Mouse (Mus musculus) liver, postnatal 0 days (tissue): ENCODE measurements around the gene Idua. TPM values are rescaled to one million over a fixed set of nuclear protein-coding genes. Genes with fewer than 3 reads are reported as not detected.

ENCODE experiments used
- ATAC-seq: fragments of 200-750 bp; cut with Nextera tagmentation; 2 replicates; pipeline ENCODE4 v1.8.0; 2017; ENCODE audit warnings: mild to moderate bottlenecking, moderate library complexity
- DNase-seq: peaks from one replicate; pipeline ENCODE4 v3.0.0-alpha.2; 2016
- H3K27ac ChIP-seq: fragments of 300-500 bp; sonication (generic); 2 replicates; pipeline ENCODE4 v1.5.1; 2014; ENCODE audit warnings: antibody characterized with exemption, moderate library complexity, mild to moderate bottlenecking, low read depth
- H3K27me3 ChIP-seq: fragments of 300-500 bp; sonication (generic); 2 replicates; pipeline ENCODE4 v1.6.1; 2014; ENCODE audit warnings: low read length, control low read depth, mixed read lengths; ENCODE audit not compliant: insufficient read depth
- H3K36me3 ChIP-seq: fragments of 300-500 bp; sonication (generic); replicated peaks from 2 replicates; pipeline ENCODE4 v1.6.1; 2014; ENCODE audit warnings: mild to moderate bottlenecking, control low read depth, low read length, moderate library complexity, mixed read lengths; ENCODE audit not compliant: insufficient read depth
- H3K4me1 ChIP-seq: fragments of 300-500 bp; sonication (generic); 2 replicates; pipeline ENCODE4 v1.6.1; 2014; ENCODE audit warnings: antibody characterized with exemption, mild to moderate bottlenecking, control low read depth; ENCODE audit not compliant: insufficient read depth
- H3K4me2 ChIP-seq: fragments of 300-500 bp; sonication (generic); 2 replicates; pipeline ENCODE4 v1.6.1; 2014; ENCODE audit warnings: low read depth, mild to moderate bottlenecking, low read length, moderate library complexity, mixed read lengths
- H3K4me3 ChIP-seq: fragments of 300-500 bp; sonication (generic); 2 replicates; pipeline ENCODE4 v1.5.1; 2014; ENCODE audit warnings: low read depth, low read length
- H3K9ac ChIP-seq: fragments of 300-500 bp; sonication (generic); replicated peaks from 2 replicates; pipeline ENCODE4 v1.6.1; 2014; ENCODE audit warnings: mild to moderate bottlenecking, moderate library complexity
- H3K9me3 ChIP-seq: fragments of 300-500 bp; sonication (generic); 2 replicates; pipeline ENCODE4 v1.6.1; 2016; ENCODE audit warnings: mild to moderate bottlenecking, control low read depth, low read length, mixed read lengths
- CTCF ChIP-seq: sonication (generic); IDR thresholded peaks from 2 replicates; pipeline ENCODE4 v1.5.1; 2016; ENCODE audit warnings: antibody characterized with exemption, low read depth
- EP300 ChIP-seq: IDR thresholded peaks from 2 replicates; pipeline ENCODE4 v1.6.1; 2016; ENCODE audit warnings: antibody characterized with exemption, low read depth, mild to moderate bottlenecking
- WGBS: fragments of 180-500 bp; shearing (Covaris S2); extraction: QIAGEN DNeasy Blood & Tissue Kit; methylation state at CpG from one replicate; pipeline ENCODE4 v1.1.7; 2014; ENCODE audit not compliant: insufficient replicate concordance; 5-methylcytosine and 5-hydroxymethylcytosine counted together
- polyA plus RNA-seq: library from polyadenylated mRNA; unstranded; fragments of >200 nt; fragmentation: Nextera tagmentation; extraction: Ambion mirVana; gene quantifications from 2 replicates; pipeline ENCODE4 v1.2.1, GENCODE M21; 2015

The Idua gene
- polyA plus RNA-seq, 1 experiment from 2014 or later: 3.9 TPM

- 87% methylated on average over 1 of the region's 1 CpGs for WGBS
- H3K9ac ChIP-seq: no peak overlapping the region
- no peak for DNase-seq
Measured at GRCm38 (mm10) chr5:108658611-108659010, 1.5 kb upstream of the Idua start.

GRCm38 (mm10) chr5:108660632-108661268 is 619 bp downstream of the Idua start:
- peak; percentile 95 for DNase-seq
- TF ChIP-seq CTCF: no peak

More at GRCm38 (mm10) chr5:108658611-108659010, 1.5 kb upstream of the Idua start:
- Histone ChIP-seq H3K36me3 (peaks cover 36% of the 10 kb centered on the region), H3K4me3 (no peak overlapping the region), H3K27ac (no peak overlapping the region), H3K4me1 (peaks cover 18% of the 10 kb centered on the region), H3K9me3 (no peaks in the 10 kb centered on the region), H3K27me3 (no peaks in the 10 kb centered on the region), H3K4me2 (no peak overlapping the region)
- TF ChIP-seq EP300 (no peak), CTCF (no peak)
- ATAC-seq: no peak

GRCm38 (mm10) chr5:108662772-108663171 is 2.6 kb downstream of the Idua start:
- H3K36me3 ChIP-seq: peaks cover 3% of the 10 kb centered on the region; the same call in 1 of the 2 replicates
- H3K4me2 ChIP-seq: no peak overlapping the region
- ATAC-seq (no peak), DNase-seq (no peak)
- H3K9me3 ChIP-seq: no peaks in the 10 kb centered on the region
- TF ChIP-seq EP300 (no peak), CTCF (no peak)
- WGBS: 76% methylated on average over 4 of the region's 4 CpGs
- H3K4me1 ChIP-seq: peaks cover 18% of the 10 kb centered on the region
- no peak overlapping the region for H3K9ac ChIP-seq
- H3K27me3 ChIP-seq: no peaks in the 10 kb centered on the region
- H3K27ac ChIP-seq: no peak overlapping the region
- H3K4me3 ChIP-seq: no peak overlapping the region

More at GRCm38 (mm10) chr5:108660632-108661268, 619 bp downstream of the Idua start:
- peaks cover 15% of the 10 kb centered on the region; the same call in 1 of the 2 replicates for H3K36me3 ChIP-seq
- H3K9me3 ChIP-seq: no peaks in the 10 kb centered on the region
- H3K4me2 ChIP-seq: peak overlapping the region; percentile 98
- peak overlapping the region; percentile 83 for H3K27ac ChIP-seq
- peak; percentile 98 for ATAC-seq
- H3K9ac ChIP-seq: peak overlapping the region; percentile 92
- 18% methylated on average over 35 of the region's 36 CpGs for WGBS
- H3K4me3 ChIP-seq: peak overlapping the region; percentile 91
- H3K4me1 ChIP-seq: peaks cover 18% of the 10 kb centered on the region
- no peaks in the 10 kb centered on the region for H3K27me3 ChIP-seq

DNA sequence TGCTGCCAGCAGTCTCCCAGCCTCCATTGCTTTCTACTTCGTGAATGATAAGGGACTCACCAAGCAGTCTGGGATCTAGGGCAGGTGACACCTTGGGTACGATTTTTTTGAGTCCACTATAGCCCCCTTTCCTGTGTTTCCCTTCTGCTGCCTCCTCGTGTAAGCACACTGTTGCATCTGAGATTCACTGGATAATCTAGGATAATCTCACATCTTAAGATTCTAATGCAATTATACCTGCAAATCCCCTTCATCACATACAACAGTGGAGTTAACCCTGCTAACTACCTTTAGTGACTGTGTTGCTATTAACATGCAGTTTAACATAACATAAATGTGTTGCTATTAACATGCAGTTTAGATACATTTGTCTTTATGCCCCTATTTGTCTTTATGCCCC is 4.9 kb downstream of the Idua start:
- Histone ChIP-seq H3K4me2 (no peak overlapping the region), H3K4me3 (no peak overlapping the region), H3K9ac (no peak overlapping the region), H3K4me1 (peaks cover 14% of the 10 kb centered on the region), H3K27me3 (no peaks in the 10 kb centered on the region), H3K27ac (no peak overlapping the region), H3K36me3 (no peaks in the 10 kb centered on the region), H3K9me3 (no peaks in the 10 kb centered on the region)
- ATAC-seq: no peak
- 42% methylated on average over 3 of the region's 3 CpGs for WGBS
- no peak for DNase-seq
- no peak for TF ChIP-seq EP300
- TF ChIP-seq CTCF: no peak

GRCm38 (mm10) chr5:108667370-108667769 is 7.2 kb downstream of the Idua start:
- ATAC-seq (no peak), DNase-seq (no peak)
- 60% methylated on average over 2 of the region's 2 CpGs for WGBS
- no peak overlapping the region for H3K4me3 ChIP-seq
- no peaks in the 10 kb centered on the region for H3K27me3 ChIP-seq
- no peak overlapping the region for H3K27ac ChIP-seq
- H3K36me3 ChIP-seq: peaks cover 11% of the 10 kb centered on the region
- no peaks in the 10 kb centered on the region for H3K9me3 ChIP-seq
- no peak overlapping the region for H3K4me2 ChIP-seq
- no peak for TF ChIP-seq EP300
- TF ChIP-seq CTCF: no peak
- no peak overlapping the region for H3K9ac ChIP-seq
- peaks cover 9% of the 10 kb centered on the region for H3K4me1 ChIP-seq

GRCm38 (mm10) chr5:108668387-108668932 is 8.3 kb downstream of the Idua start:
- H3K4me3 ChIP-seq: peak overlapping the region; percentile 56
- H3K27ac ChIP-seq: peak overlapping the region; percentile 94
- H3K9me3 ChIP-seq: no peaks in the 10 kb centered on the region
- TF ChIP-seq EP300 (no peak), CTCF (no peak)
- ATAC-seq (peak; percentile 3; the same call in 1 of the 2 replicates), DNase-seq (no peak)
- H3K36me3 ChIP-seq: peaks cover 22% of the 10 kb centered on the region
- H3K9ac ChIP-seq: peak overlapping the region; percentile 81
- WGBS: 10% methylated on average over 3 of the region's 3 CpGs
- peak overlapping the region; percentile 92 for H3K4me2 ChIP-seq
- H3K4me1 ChIP-seq: peaks cover 14% of the 10 kb centered on the region
- no peaks in the 10 kb centered on the region for H3K27me3 ChIP-seq
